Comparison of ENCODE assay signal across 10 mouse cellular contexts in the genomic region with DNA sequence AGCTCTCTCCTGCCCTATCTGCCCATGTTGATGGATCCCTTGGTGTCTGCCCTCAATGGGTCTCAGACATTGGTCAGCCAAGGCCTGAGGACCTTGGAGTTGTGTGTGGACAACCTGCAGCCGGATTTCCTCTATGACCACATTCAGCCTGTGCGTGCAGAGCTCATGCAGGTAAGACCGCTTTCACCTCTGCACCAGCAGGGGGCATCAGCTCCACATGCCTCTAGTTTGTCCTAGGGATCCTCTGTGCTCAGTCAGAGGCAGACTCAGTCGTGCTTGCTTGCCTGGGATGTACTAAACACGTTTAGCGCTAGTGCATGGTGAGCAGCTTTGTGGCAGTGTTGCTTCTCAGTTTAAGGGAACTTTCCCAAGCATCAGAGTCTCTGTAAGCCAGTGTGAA. TPM values are rescaled to one million over a fixed set of nuclear protein-coding genes. Genes with fewer than 3 reads are reported as not detected.
A peak's percentile ranks its signal among the peaks of the same experiment; 100 is the strongest.
DNase-seq lines count a peak whose midpoint lies in the region; ATAC-seq and TF ChIP-seq lines count a peak whose summit lies in the region.
"Had no signal": no experiment of that assay in that cellular context is flagged by ENCODE, and none has a peak within 500 bp of the region (broad histone marks: within the 10 kb centered on the region; RNA-seq: fewer than 3 reads in every experiment).

No protein-coding gene starts in this region.

- H3K9me3 ChIP-seq in hindbrain, embryonic 14.5 days (ENCODE audit: control insufficient read depth, low read length), result no peaks in the 10 kb centered on the region
- no peaks in the 10 kb centered on the region for H3K9me3 ChIP-seq in hindbrain, embryonic 12.5 days (replicated peaks)
- no peaks in the 10 kb centered on the region for H3K9me3 ChIP-seq in ES-E14 (ENCODE audit: control insufficient read depth, insufficient read depth, low read depth, low read length)
- H3K9me3 ChIP-seq in hindbrain, postnatal 0 days (ENCODE audit: low read length), result no peaks in the 10 kb centered on the region
- H3K9me3 ChIP-seq in liver, embryonic 16.5 days (replicated peaks; ENCODE audit: control insufficient read depth, low read length), result no peaks in the 10 kb centered on the region
- H3K9me3 ChIP-seq: hindbrain, embryonic 15.5 days; neural tube, embryonic 13.5 days had no signal

- H3K4me2 ChIP-seq in hindbrain, embryonic 14.5 days (replicated peaks), result no peak overlapping the region
- H3K4me2 ChIP-seq in hindbrain, embryonic 12.5 days (replicated peaks), result no peak overlapping the region
- no peak overlapping the region for H3K4me2 ChIP-seq in hindbrain, postnatal 0 days (ENCODE audit: low read depth, low read length)
- no peak overlapping the region for H3K4me2 ChIP-seq in liver, embryonic 16.5 days (ENCODE audit: low read depth, low read length)
- H3K4me2 ChIP-seq: hindbrain, embryonic 15.5 days; neural tube, embryonic 13.5 days had no signal

- H3K4me3 ChIP-seq in hindbrain, embryonic 14.5 days (replicated peaks; ENCODE audit: low read length), result no peak overlapping the region
- H3K4me3 ChIP-seq in hindbrain, embryonic 12.5 days, result no peak overlapping the region
- no peak overlapping the region for H3K4me3 ChIP-seq in ES-E14 (ENCODE audit: insufficient read depth in 1 of 2, low read depth in 1 of 2, low read length in 2 of 2, poor library complexity in 1 of 2, severe bottlenecking in 1 of 2)
- no peak overlapping the region for H3K4me3 ChIP-seq in hindbrain, postnatal 0 days (ENCODE audit: low read length)
- no peak overlapping the region for H3K4me3 ChIP-seq in liver, embryonic 16.5 days (ENCODE audit: low read depth, low read length)
- H3K4me3 ChIP-seq: hindbrain, embryonic 15.5 days; neural tube, embryonic 13.5 days had no signal

- 80% methylated on average over 6 of the region's 6 CpGs for WGBS in hindbrain, embryonic 14.5 days
- 80% methylated on average over 6 of the region's 6 CpGs for WGBS in hindbrain, embryonic 12.5 days
- WGBS in hindbrain, postnatal 0 days, result 75% methylated on average over 6 of the region's 6 CpGs
- WGBS in liver, embryonic 16.5 days (ENCODE audit: insufficient replicate concordance), result 66% methylated on average over 6 of the region's 6 CpGs

- DNase-seq in hindbrain, embryonic 14.5 days (ENCODE audit: low spot score), result peak; percentile 26
- peak; percentile 35 for DNase-seq in ES-E14 (ENCODE audit: low read depth, low spot score)
- peak; percentile 10 for DNase-seq in c-Kit-positive CD71-positive TER-119-negative erythroid progenitor cells, embryonic 14.5 days (ENCODE audit: low read depth)
- peak; percentile 36 for DNase-seq in hindbrain, postnatal 0 days (ENCODE audit: low spot score)
- DNase-seq in thymus, postnatal 0 days (ENCODE audit: low spot score), result peak; percentile 30

- H3K9ac ChIP-seq in hindbrain, embryonic 14.5 days, result no peak overlapping the region
- H3K9ac ChIP-seq in hindbrain, embryonic 12.5 days, result no peak overlapping the region
- H3K9ac ChIP-seq in ES-E14 (ENCODE audit: insufficient read depth, low read depth, low read length, poor library complexity, severe bottlenecking), result no peak overlapping the region
- H3K9ac ChIP-seq in hindbrain, postnatal 0 days (replicated peaks; ENCODE audit: low read length), result no peak overlapping the region
- H3K9ac ChIP-seq in liver, embryonic 16.5 days (ENCODE audit: low read depth, low read length), result no peak overlapping the region
- H3K9ac ChIP-seq: hindbrain, embryonic 15.5 days; neural tube, embryonic 13.5 days had no signal

- no peaks in the 10 kb centered on the region for H3K4me1 ChIP-seq in hindbrain, embryonic 14.5 days (replicated peaks; ENCODE audit: control insufficient read depth, insufficient read depth, low read length)
- H3K4me1 ChIP-seq in hindbrain, embryonic 12.5 days, result no peaks in the 10 kb centered on the region
- peaks cover 0 to 3% of the 10 kb centered on the region in 2 experiments; a peak in 2 of 4 replicates for H3K4me1 ChIP-seq in ES-E14 (ENCODE audit: control insufficient read depth in 2 of 2, insufficient read depth in 2 of 2, low read length in 2 of 2, poor library complexity in 1 of 2)
- H3K4me1 ChIP-seq in hindbrain, postnatal 0 days (ENCODE audit: insufficient read depth, low read length), result no peaks in the 10 kb centered on the region
- H3K4me1 ChIP-seq in liver, embryonic 16.5 days (ENCODE audit: control insufficient read depth, low read depth, low read length), result no peaks in the 10 kb centered on the region
- H3K4me1 ChIP-seq: hindbrain, embryonic 15.5 days; neural tube, embryonic 13.5 days had no signal

- H3K27ac ChIP-seq in hindbrain, embryonic 14.5 days, result no peak overlapping the region
- H3K27ac ChIP-seq in hindbrain, embryonic 12.5 days, result no peak overlapping the region
- H3K27ac ChIP-seq in ES-E14 (ENCODE audit: insufficient read depth, low read depth, low read length, poor library complexity, severe bottlenecking), result no peak overlapping the region
- H3K27ac ChIP-seq in hindbrain, postnatal 0 days, result no peak overlapping the region
- H3K27ac ChIP-seq in liver, embryonic 16.5 days (ENCODE audit: low read length), result no peak overlapping the region
- H3K27ac ChIP-seq: hindbrain, embryonic 15.5 days; neural tube, embryonic 13.5 days had no signal

- no peak for ATAC-seq in hindbrain, embryonic 14.5 days (ENCODE audit: low FRiP score)
- no peak for ATAC-seq in hindbrain, embryonic 12.5 days (ENCODE audit: low FRiP score)
- ATAC-seq in hindbrain, postnatal 0 days, result no peak
- ATAC-seq in liver, embryonic 16.5 days (ENCODE audit: low read depth), result 0 out of 2 replicates have a peak, but pooled peaks have one; percentile 16
- no peak for ATAC-seq in activated CD4-positive, CD25-positive, alpha-beta regulatory T cell, adult 4 months

- H3K36me3 ChIP-seq in hindbrain, embryonic 14.5 days (replicated peaks; ENCODE audit: control insufficient read depth, insufficient read depth), result peaks cover 99% of the 10 kb centered on the region
- peaks cover 99% of the 10 kb centered on the region for H3K36me3 ChIP-seq in hindbrain, embryonic 12.5 days
- peaks cover 73% of the 10 kb centered on the region for H3K36me3 ChIP-seq in ES-E14 (ENCODE audit: control insufficient read depth, insufficient read depth, low read length, poor library complexity, severe bottlenecking)
- H3K36me3 ChIP-seq in hindbrain, postnatal 0 days (ENCODE audit: insufficient read depth, low read length), result peaks cover 79% of the 10 kb centered on the region
- H3K36me3 ChIP-seq in liver, embryonic 16.5 days (ENCODE audit: control insufficient read depth, insufficient read depth), result peaks cover 33% of the 10 kb centered on the region

- TF ChIP-seq CTCF in hindbrain, postnatal 0 days (IDR thresholded peaks at IDR 0.05; ENCODE audit: low read depth), result peak; percentile 63

- H3K27me3 ChIP-seq in hindbrain, embryonic 14.5 days (ENCODE audit: control insufficient read depth, insufficient read depth, low read length), result no peaks in the 10 kb centered on the region
- no peaks in the 10 kb centered on the region for H3K27me3 ChIP-seq in hindbrain, embryonic 12.5 days
- H3K27me3 ChIP-seq in hindbrain, postnatal 0 days (ENCODE audit: insufficient read depth, low read length), result no peaks in the 10 kb centered on the region
- no peaks in the 10 kb centered on the region for H3K27me3 ChIP-seq in liver, embryonic 16.5 days (ENCODE audit: control insufficient read depth, insufficient read depth, low read depth, low read length)
- H3K27me3 ChIP-seq: hindbrain, embryonic 15.5 days; neural tube, embryonic 13.5 days had no signal

- in situ Hi-C loops in ES-E14 (cut with MboI; ENCODE audit: low sequenced_read_pairs in 2 of 2, unreplicated experiment in 2 of 2), result no loop called here

TF ChIP-seq in ES-E14, 5 proteins besides CTCF, POLR2A, EP300 and RAD21:
- no peak for TF ChIP-seq MAFK (IDR thresholded peaks at IDR 0.05; ENCODE audit: insufficient read depth, low read depth, low read length)
- no peak for TF ChIP-seq HCFC1 (IDR thresholded peaks at IDR 0.05; ENCODE audit: borderline replicate concordance, insufficient read depth, low read length)
- TF ChIP-seq ZNF384 (IDR thresholded peaks at IDR 0.05; ENCODE audit: low read depth, low read length), result no peak
- no peak for TF ChIP-seq ZC3H11A (IDR thresholded peaks at IDR 0.05; ENCODE audit: borderline replicate concordance, low read depth, low read length)
- no peak for TF ChIP-seq CHD2 (IDR thresholded peaks at IDR 0.05; ENCODE audit: low read depth, low read length)

RNA-seq across cellular contexts. Expression of a gene that starts 27.2 kb away (rescaled TPM):
- 75.9 and 86.6 TPM in 2 replicates for polyA plus RNA-seq in hindbrain, embryonic 14.5 days (2014; fragmentation: Nextera tagmentation; extraction: Ambion mirVana)
- polyA plus RNA-seq in hindbrain, embryonic 12.5 days (2016; fragmentation: Nextera tagmentation; extraction: Ambion mirVana), result 92.5 and 94.5 TPM in 2 replicates
- 104 and 105 TPM in 2 replicates for total RNA-seq in ES-E14 (2012; rRNA removed)
- total RNA-seq in hindbrain, postnatal 0 days (2014; rRNA removed), result 149 and 156 TPM in 2 replicates
- polyA plus RNA-seq in hindbrain, postnatal 0 days (2015; fragmentation: Nextera tagmentation; extraction: Ambion mirVana), result 58.4 and 61.2 TPM in 2 replicates
- 12.5 and 15.5 TPM in 2 replicates for polyA plus RNA-seq in liver, embryonic 16.5 days (2015; fragmentation: Nextera tagmentation; extraction: Ambion mirVana)
- polyA plus RNA-seq in thymus, postnatal 0 days (2015; fragmentation: Nextera tagmentation; extraction: Ambion mirVana), result 41.6 and 51.7 TPM in 2 replicates
- 10 to 100 TPM; 50.9 to 69.5 TPM for polyA plus RNA-seq in activated CD4-positive, CD25-positive, alpha-beta regulatory T cell, adult 4 months (2017; shearing (Covaris generic))

RNA-seq across cellular contexts. Expression of a gene that starts 33.1 kb away (rescaled TPM):
- 338 and 386 TPM in 2 replicates for polyA plus RNA-seq in hindbrain, embryonic 14.5 days (2014; fragmentation: Nextera tagmentation; extraction: Ambion mirVana)
- 73.4 and 73.8 TPM in 2 replicates for polyA plus RNA-seq in hindbrain, embryonic 12.5 days (2016; fragmentation: Nextera tagmentation; extraction: Ambion mirVana)
- total RNA-seq in ES-E14 (2012; rRNA removed), result 1.4 and 2.1 TPM in 2 replicates
- 310 and 321 TPM in 2 replicates for total RNA-seq in hindbrain, postnatal 0 days (2014; rRNA removed)
- 412 and 459 TPM in 2 replicates for polyA plus RNA-seq in hindbrain, postnatal 0 days (2015; fragmentation: Nextera tagmentation; extraction: Ambion mirVana)
- 0.22 and 0.28 TPM in 2 replicates for polyA plus RNA-seq in liver, embryonic 16.5 days (2015; fragmentation: Nextera tagmentation; extraction: Ambion mirVana)
- 0.12 and 0.14 TPM in 2 replicates for polyA plus RNA-seq in thymus, postnatal 0 days (2015; fragmentation: Nextera tagmentation; extraction: Ambion mirVana)
- polyA plus RNA-seq in activated CD4-positive, CD25-positive, alpha-beta regulatory T cell, adult 4 months (2017; shearing (Covaris generic)), result not detected

Comparison
In these comparisons a context has a peak if more than half of its experiments do, and no peak if none do; other contexts are left out.
1. RNA of a gene that starts 33.1 kb away (polyA plus RNA-seq): 412 to 459 TPM in hindbrain, postnatal 0 days, 338 to 386 TPM in hindbrain, embryonic 14.5 days and 73.4 to 73.8 TPM in hindbrain, embryonic 12.5 days; 0.22 to 0.28 TPM in liver, embryonic 16.5 days, 0.12 to 0.14 TPM in thymus, postnatal 0 days and not detected in activated CD4-positive, CD25-positive, alpha-beta regulatory T cell, adult 4 months; every median in the first group is over 10 times any median in the second.
2. Peak in every context shown above with its lines, with median percentiles within 50 percentile points of each other: DNase-seq.